Mouse (Mus musculus) liver, embryonic 12.5 days (tissue): Measurements from ENCODE around the gene Ralgps1. TPM values are rescaled to one million over a fixed set of nuclear protein-coding genes. Genes with fewer than 3 reads are reported as not detected.

Experiments
- ATAC-seq: fragments of 200-750 bp; cut with Nextera tagmentation; 2 replicates; pipeline ENCODE4 v1.8.0; 2017; ENCODE audit warnings: moderate number of reproducible peaks, mild to moderate bottlenecking, moderate library complexity
- H3K27ac ChIP-seq: fragments of 300-500 bp; sonication (generic); 2 replicates; pipeline ENCODE4 v1.5.1; 2016; ENCODE audit warnings: mild to moderate bottlenecking
- H3K27me3 ChIP-seq: fragments of 300-500 bp; sonication (generic); replicated peaks from 2 replicates; pipeline ENCODE4 v1.6.1; 2016; ENCODE audit warnings: mild to moderate bottlenecking, moderate library complexity
- H3K36me3 ChIP-seq: fragments of 300-500 bp; sonication (generic); 2 replicates; pipeline ENCODE4 v1.6.1; 2016; ENCODE audit warnings: mild to moderate bottlenecking, moderate library complexity
- H3K4me1 ChIP-seq: fragments of 300-500 bp; sonication (generic); 2 replicates; pipeline ENCODE4 v1.6.1; 2016
- H3K4me2 ChIP-seq: fragments of 300-500 bp; sonication (generic); 2 replicates; pipeline ENCODE4 v1.6.1; 2016; ENCODE audit warnings: mild to moderate bottlenecking, moderate library complexity
- H3K4me3 ChIP-seq: fragments of 300-500 bp; sonication (generic); 2 replicates; pipeline ENCODE4 v1.5.1; 2016; ENCODE audit warnings: mild to moderate bottlenecking, moderate library complexity
- H3K9ac ChIP-seq: fragments of 300-500 bp; sonication (generic); 2 replicates; pipeline ENCODE4 v1.6.1; 2016; ENCODE audit warnings: mild to moderate bottlenecking, moderate library complexity
- H3K9me3 ChIP-seq: fragments of 300-500 bp; sonication (generic); replicated peaks from 2 replicates; pipeline ENCODE4 v1.6.1; 2016; ENCODE audit warnings: mild to moderate bottlenecking, moderate library complexity
- WGBS: fragments of 180-500 bp; shearing (Covaris S2); methylation state at CpG from one replicate; pipeline ENCODE4 v1.1.7; 2016; ENCODE audit not compliant: insufficient replicate concordance; 5-methylcytosine and 5-hydroxymethylcytosine counted together
- polyA plus RNA-seq: library from polyadenylated mRNA; unstranded; fragments of >200 nt; fragmentation: Nextera tagmentation; extraction: Ambion mirVana; gene quantifications from 2 replicates; pipeline ENCODE4 v1.2.1, GENCODE M21; 2016

The Ralgps1 gene
- polyA plus RNA-seq, 1 experiment from 2014 or later: 1.1 TPM

DNA sequence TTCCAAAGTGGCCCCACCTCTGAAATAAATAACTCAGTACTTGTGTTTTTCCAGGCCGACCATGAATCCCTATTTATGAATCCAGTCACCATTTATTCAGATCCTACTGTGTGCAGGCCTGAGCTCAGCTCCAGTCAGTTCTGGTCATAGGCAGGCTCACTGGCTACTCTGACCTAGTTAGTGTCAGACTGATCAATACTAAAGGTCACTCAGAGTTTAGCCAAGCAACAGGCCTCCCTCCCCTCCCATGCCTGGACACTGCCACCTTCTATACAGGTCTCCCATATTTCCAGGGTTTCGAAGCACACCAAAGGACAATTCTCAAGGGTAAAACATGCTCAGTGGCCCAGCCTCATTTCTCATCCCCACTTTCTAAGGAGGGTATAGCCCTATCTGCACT is 100.7 kb downstream of the Ralgps1 start:
- H3K4me1 ChIP-seq: no peaks in the 10 kb centered on the region
- ATAC-seq: peak; percentile 59; the same call in 1 of the 2 replicates
- H3K9me3 ChIP-seq: no peaks in the 10 kb centered on the region
- no peak overlapping the region for H3K4me2 ChIP-seq
- H3K36me3 ChIP-seq: no peaks in the 10 kb centered on the region
- H3K9ac ChIP-seq: no peak overlapping the region
- WGBS: 66% methylated on average over 2 of the region's 2 CpGs
- no peaks in the 10 kb centered on the region for H3K27me3 ChIP-seq
- no peak overlapping the region for H3K4me3 ChIP-seq
- H3K27ac ChIP-seq: no peak overlapping the region

DNA sequence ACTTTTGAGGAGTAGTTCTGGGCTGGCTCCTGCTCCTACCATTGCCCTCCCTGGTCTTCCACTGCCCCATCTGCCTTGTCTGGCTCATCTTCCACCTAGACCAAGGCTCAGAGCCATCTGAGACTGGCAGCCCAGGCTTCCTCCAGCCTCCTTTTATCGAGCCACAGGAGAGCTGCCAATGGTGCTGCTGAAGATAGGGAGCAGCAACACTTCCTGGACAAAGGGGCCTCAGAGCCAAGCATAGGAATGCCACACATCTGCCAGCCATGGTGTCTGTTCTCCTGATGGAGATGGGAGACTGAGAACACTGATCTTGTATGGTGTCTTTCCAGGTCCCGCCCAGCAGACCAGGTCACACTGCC is 102.2 kb downstream of the Ralgps1 start:
- Histone ChIP-seq H3K4me3 (no peak overlapping the region), H3K4me1 (no peaks in the 10 kb centered on the region), H3K36me3 (no peaks in the 10 kb centered on the region), H3K4me2 (no peak overlapping the region), H3K27me3 (no peaks in the 10 kb centered on the region), H3K9ac (no peak overlapping the region), H3K27ac (no peak overlapping the region), H3K9me3 (no peaks in the 10 kb centered on the region)
- 65% methylated on average over 2 of the region's 2 CpGs for WGBS
- ATAC-seq: no peak

DNA sequence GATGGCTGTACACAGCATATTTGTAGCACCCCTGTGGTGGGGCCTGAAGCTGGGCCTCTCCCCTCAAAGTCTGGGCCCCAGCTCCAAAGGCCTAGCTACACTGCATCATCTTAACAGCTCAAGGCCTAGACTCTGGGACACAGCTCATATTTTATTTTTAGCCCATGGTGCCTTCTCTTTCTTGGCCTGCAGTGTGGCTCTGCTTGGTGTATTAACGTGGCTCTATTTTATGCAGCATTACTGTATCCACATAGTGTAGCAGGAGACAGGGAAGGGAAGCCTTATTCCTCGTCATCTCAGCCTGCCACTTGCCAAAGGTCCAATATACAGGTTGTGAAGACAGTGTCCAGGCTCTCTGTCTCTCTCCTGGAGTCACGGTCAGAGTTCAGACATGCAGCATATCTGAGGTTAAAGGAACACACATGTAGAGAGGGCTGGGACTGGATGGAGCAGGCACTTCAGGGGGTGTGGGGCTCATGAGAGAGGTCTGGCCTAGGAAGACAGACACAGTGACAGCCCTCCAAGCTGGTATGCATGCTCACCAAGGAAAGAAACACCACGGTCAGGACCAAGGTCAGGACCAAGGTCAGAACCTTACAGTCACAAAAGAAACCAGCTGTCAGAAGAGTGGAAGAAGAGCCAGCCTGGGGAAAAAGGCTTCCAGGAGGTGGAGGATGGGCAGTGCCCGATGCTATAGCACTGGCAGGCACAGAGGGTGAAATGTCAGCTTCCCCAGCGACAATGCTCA is 102.7 kb downstream of the Ralgps1 start:
- H3K9me3 ChIP-seq: no peaks in the 10 kb centered on the region
- no peak for ATAC-seq
- no peaks in the 10 kb centered on the region for H3K36me3 ChIP-seq
- no peak overlapping the region for H3K4me3 ChIP-seq
- no peaks in the 10 kb centered on the region for H3K4me1 ChIP-seq
- no peak overlapping the region for H3K4me2 ChIP-seq
- no peaks in the 10 kb centered on the region for H3K27me3 ChIP-seq
- WGBS: 78% methylated on average over 6 of the region's 6 CpGs
- no peak overlapping the region for H3K9ac ChIP-seq
- H3K27ac ChIP-seq: no peak overlapping the region

DNA sequence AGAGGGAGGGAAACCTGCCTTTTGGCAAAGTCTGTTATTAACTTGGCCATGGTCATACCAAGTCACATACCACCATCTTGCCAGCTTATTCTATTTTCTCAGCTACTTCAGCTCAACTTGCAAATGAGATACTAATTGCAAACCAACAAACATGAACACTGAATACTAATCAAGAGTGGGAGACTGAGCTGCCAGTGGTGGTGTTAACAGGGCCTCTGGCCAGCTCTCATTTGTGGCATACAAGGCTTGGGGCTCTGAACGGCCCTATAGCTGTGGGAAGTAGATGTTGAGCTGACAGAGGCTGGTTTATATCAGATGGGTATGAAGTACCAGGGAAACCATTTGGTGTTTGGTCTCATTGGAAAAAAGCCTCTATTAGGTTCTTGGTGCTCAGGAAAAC is 104.2 kb downstream of the Ralgps1 start:
- H3K4me1 ChIP-seq: no peaks in the 10 kb centered on the region
- ATAC-seq: no peak
- H3K36me3 ChIP-seq: no peaks in the 10 kb centered on the region
- no peak overlapping the region for H3K9ac ChIP-seq
- H3K4me3 ChIP-seq: no peak overlapping the region
- no peaks in the 10 kb centered on the region for H3K9me3 ChIP-seq
- H3K27me3 ChIP-seq: no peaks in the 10 kb centered on the region
- H3K27ac ChIP-seq: no peak overlapping the region
- H3K4me2 ChIP-seq: no peak overlapping the region
- 42% methylated on average over 1 of the region's 1 CpGs for WGBS

DNA sequence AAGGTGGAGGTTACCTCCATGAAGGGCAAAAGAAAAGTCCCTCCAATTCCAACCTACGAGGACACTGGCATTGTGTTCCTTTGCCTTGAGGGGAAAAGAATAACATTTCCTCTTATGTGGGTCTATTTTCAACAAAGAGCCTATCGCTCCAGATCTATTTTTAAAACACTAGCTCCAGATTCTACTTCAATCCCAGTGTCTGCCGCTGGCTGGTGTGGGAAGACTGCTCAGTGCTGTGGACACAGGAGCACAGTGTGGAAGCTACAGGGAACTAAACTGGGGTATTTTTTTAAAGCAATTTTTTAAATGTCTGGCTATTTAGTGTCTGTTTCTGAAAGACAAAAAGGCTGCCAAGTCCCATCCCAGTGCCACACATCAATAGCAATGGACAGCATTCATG is 105.5 kb downstream of the Ralgps1 start:
- Histone ChIP-seq H3K4me3 (no peak overlapping the region), H3K9ac (no peak overlapping the region), H3K27ac (no peak overlapping the region), H3K4me2 (no peak overlapping the region), H3K36me3 (no peaks in the 10 kb centered on the region), H3K9me3 (no peaks in the 10 kb centered on the region), H3K27me3 (no peaks in the 10 kb centered on the region), H3K4me1 (no peaks in the 10 kb centered on the region)
- no peak for ATAC-seq
- 65% methylated on average over 3 of the region's 3 CpGs for WGBS

DNA sequence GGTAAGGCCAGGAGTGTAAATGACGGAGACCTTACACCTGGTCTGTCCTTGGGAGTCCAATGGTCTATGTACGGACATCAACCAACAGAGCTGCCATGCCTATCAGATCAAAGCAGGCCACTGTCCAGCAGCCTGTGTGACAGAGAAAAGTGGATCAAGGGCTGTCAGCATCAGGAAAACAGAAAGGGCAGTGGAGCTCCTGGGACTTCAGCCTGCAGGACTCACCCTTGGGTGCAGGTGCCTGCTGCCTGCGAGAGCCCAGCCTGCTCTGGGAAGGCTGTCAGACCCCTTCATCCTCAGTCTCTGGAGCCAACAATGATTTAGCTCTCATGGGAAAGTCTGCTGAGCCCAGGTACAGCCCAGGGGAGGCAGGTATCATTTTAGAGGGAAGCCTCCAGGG is 109.8 kb downstream of the Ralgps1 start:
- Histone ChIP-seq H3K4me1 (peaks cover 14% of the 10 kb centered on the region), H3K4me3 (no peak overlapping the region), H3K9me3 (no peaks in the 10 kb centered on the region), H3K9ac (no peak overlapping the region), H3K27ac (no peak overlapping the region), H3K4me2 (no peak overlapping the region), H3K36me3 (no peaks in the 10 kb centered on the region), H3K27me3 (no peaks in the 10 kb centered on the region)
- 74% methylated on average over 3 of the region's 3 CpGs for WGBS
- ATAC-seq: no peak

DNA sequence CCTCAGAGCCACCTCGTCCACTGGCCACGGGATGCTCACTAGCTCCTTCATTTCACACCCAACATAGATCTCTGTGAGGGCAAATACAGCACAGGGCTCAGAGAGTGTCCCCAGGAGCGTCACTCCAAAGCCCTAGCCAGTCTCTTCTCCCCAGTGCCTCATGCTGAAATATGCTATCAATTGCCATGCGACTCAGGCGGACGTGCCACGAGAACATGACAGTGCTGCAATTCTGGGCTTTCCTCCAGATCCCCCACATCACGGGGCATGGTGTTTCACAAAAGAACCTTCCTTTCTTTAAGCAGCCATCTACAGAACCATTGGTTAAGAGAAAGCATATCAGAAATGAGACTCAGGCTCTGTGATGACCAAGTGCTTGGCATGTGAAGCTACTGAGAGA is 110.5 kb downstream of the Ralgps1 start:
- Histone ChIP-seq H3K4me3 (no peak overlapping the region), H3K4me1 (peaks cover 21% of the 10 kb centered on the region), H3K9ac (no peak overlapping the region), H3K4me2 (no peak overlapping the region), H3K27ac (no peak overlapping the region), H3K36me3 (no peaks in the 10 kb centered on the region), H3K27me3 (no peaks in the 10 kb centered on the region), H3K9me3 (no peaks in the 10 kb centered on the region)
- ATAC-seq: no peak
- 71% methylated on average over 8 of the region's 8 CpGs for WGBS

DNA sequence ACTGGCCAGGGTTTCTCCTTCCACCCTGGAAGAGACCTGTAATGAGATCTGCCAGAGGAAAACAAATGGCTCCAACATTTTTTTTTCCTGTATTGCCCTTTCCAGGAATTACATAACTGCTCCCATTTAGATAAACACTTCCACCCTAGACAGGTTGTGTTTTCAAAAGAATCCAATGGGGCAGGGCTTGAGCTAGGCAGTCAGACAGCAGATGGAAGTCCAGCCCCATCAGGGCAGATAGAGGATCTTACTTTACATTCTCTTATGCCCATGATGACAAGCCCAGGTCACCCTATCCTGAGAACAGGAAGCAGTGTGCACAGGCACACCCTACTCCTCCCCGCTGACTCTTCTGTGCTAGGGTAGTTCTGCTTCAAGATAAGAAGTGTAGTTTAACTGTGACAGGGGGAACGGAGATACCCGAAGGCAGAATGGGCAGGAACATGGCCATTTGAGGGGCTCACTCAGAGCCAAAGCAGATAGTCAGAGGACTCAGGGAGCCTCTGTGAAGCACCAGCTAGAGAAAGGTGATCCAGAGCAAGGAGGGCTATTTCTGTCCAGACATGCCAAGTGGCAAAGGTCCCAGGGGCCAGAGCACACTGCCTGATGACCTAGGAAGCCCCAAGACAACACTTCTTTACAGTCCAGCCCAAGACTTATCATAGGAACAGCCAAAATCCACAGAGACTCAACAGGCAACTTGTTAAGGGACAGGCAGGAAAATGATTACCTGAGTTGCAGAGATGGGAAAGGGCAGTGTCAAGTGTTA is 114.3 kb downstream of the Ralgps1 start:
- H3K27ac ChIP-seq: peak overlapping the region; percentile 74
- no peak overlapping the region for H3K4me3 ChIP-seq
- H3K4me1 ChIP-seq: peaks cover 45% of the 10 kb centered on the region
- no peaks in the 10 kb centered on the region for H3K27me3 ChIP-seq
- 15% methylated on average over 3 of the region's 3 CpGs for WGBS
- ATAC-seq: peak; percentile 96
- H3K9ac ChIP-seq: no peak overlapping the region
- no peaks in the 10 kb centered on the region for H3K9me3 ChIP-seq
- peak overlapping the region; percentile 19; the same call in 1 of the 2 replicates for H3K4me2 ChIP-seq
- no peaks in the 10 kb centered on the region for H3K36me3 ChIP-seq

DNA sequence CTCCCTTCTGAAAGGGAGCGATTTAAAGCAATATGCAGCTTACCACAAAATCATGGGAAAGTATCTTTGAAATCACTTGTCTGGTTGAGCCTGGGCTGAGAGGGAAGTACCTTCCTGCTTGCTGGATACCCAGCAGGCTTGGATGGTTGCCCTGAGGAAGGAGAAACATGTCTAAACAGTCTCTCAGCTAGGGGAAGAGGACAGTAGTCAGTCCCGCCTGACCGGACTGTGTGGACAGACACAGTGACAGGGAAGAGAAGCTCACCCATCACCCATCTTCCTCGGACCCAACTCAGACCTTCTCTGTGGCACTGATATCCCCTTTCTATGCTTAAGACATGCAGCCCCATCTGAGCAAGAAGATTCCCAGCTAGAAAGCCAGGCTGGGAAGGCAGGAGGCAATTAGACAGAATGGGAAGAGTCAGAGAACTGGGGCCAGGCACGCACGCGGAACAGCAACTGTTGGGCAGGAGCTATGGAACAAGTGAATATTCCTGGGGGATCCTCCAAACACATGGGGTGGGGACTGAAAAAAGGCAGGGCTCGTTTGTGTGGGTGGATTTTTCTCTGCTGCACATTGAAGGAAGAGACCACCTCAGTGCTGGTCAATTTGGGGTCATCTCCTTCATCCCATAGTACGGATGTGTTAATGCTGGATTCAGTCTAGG is 116.8 kb downstream of the Ralgps1 start:
- no peak for ATAC-seq
- no peak overlapping the region for H3K4me3 ChIP-seq
- H3K4me2 ChIP-seq: no peak overlapping the region
- WGBS: 75% methylated on average over 9 of the region's 9 CpGs
- H3K9ac ChIP-seq: no peak overlapping the region
- H3K27me3 ChIP-seq: no peaks in the 10 kb centered on the region
- H3K9me3 ChIP-seq: no peaks in the 10 kb centered on the region
- no peak overlapping the region for H3K27ac ChIP-seq
- no peaks in the 10 kb centered on the region for H3K36me3 ChIP-seq
- H3K4me1 ChIP-seq: peaks cover 56% of the 10 kb centered on the region

DNA sequence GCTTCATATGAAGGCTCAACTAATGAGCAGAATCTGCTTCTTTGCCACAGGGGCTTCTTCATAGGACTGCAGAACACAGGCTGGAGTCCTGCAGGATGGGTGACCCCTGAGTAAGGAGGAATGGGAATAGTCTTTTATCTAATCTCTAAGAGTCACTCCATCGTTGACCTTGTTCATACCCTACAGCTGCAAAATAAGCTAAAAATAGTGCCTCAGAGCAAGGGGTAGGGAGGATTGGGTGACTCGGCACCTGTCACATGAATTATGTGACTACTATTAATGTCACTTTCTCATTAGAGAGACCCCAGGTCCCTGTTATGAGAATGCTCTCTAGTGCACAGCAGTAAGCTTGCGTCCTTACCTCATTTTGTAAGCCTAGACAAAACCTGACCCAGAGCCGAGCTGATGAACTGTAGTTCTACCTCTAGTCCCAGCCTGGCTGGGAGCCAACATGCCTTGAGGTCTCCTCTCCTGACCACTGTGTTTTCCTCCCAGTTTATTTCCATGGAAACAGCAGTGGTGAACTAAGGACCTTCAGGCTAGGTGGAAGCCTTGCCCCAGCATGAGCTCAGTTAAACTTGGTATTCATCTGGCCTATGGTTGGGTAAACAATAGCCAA is 117.6 kb downstream of the Ralgps1 start:
- H3K4me1 ChIP-seq: peaks cover 62% of the 10 kb centered on the region
- no peak overlapping the region for H3K4me2 ChIP-seq
- H3K4me3 ChIP-seq: no peak overlapping the region
- no peaks in the 10 kb centered on the region for H3K36me3 ChIP-seq
- H3K27me3 ChIP-seq: no peaks in the 10 kb centered on the region
- no peak overlapping the region for H3K9ac ChIP-seq
- no peak overlapping the region for H3K27ac ChIP-seq
- no peak for ATAC-seq
- H3K9me3 ChIP-seq: no peaks in the 10 kb centered on the region
- WGBS: 53% methylated on average over 4 of the region's 4 CpGs

DNA sequence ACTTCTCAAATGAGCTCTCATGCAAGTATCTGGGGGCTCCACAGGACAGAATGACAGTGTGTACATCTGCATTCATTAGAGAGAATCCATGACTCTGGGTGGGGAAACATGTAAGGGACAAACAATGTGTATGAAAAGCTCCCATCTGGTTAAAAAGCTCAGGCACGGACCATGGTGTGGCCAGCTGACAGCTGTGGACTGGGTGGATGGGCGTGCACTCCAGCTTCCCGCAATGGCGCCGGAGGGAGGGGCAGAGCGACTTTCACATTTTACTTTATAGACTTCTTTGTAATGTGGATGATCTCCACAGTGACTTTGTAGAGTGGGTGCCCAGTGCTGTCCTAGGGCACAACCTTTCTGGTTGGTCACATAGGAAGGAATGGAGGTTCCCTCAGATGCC is 118.5 kb downstream of the Ralgps1 start:
- Histone ChIP-seq H3K36me3 (no peaks in the 10 kb centered on the region), H3K4me2 (no peak overlapping the region), H3K27ac (no peak overlapping the region), H3K4me3 (no peak overlapping the region), H3K4me1 (peaks cover 70% of the 10 kb centered on the region), H3K9ac (no peak overlapping the region), H3K27me3 (no peaks in the 10 kb centered on the region), H3K9me3 (no peaks in the 10 kb centered on the region)
- no peak for ATAC-seq
- 88% methylated on average over 6 of the region's 6 CpGs for WGBS
